Mouse (Mus musculus) left cerebral cortex, postnatal 25 days (tissue): ENCODE results near the gene Gadd45a. TPM values are rescaled to one million over a fixed set of nuclear protein-coding genes. Genes with fewer than 3 reads are reported as not detected.
"Not testable (repeated sequence)": the region's sequence is repeated elsewhere in the genome, so short reads cannot be mapped to it uniquely, and the experiment has no call there.

ENCODE experiments used
- DNase-seq, 2 experiments: peaks; one replicate each; pipeline ENCODE4 v3.0.0; 2022; ENCODE audit warnings: low spot score in 2 of 2, mixed read lengths in 1 of 2
- intact Hi-C: fragments of 180-260 bp; cut with DNase I; formaldehyde crosslinking; loops from one replicate; pipeline ENCODE4 v1.15.1; 2025
- total RNA-seq, 2 experiments: library from RNA; stranded (reverse); gene quantifications; 2 replicates each; pipeline ENCODE4 v1.2.3; 2021

Gene Gadd45a
- total RNA-seq, 2 experiments from 2014 or later = 7.4 to 11.0 TPM

DNA sequence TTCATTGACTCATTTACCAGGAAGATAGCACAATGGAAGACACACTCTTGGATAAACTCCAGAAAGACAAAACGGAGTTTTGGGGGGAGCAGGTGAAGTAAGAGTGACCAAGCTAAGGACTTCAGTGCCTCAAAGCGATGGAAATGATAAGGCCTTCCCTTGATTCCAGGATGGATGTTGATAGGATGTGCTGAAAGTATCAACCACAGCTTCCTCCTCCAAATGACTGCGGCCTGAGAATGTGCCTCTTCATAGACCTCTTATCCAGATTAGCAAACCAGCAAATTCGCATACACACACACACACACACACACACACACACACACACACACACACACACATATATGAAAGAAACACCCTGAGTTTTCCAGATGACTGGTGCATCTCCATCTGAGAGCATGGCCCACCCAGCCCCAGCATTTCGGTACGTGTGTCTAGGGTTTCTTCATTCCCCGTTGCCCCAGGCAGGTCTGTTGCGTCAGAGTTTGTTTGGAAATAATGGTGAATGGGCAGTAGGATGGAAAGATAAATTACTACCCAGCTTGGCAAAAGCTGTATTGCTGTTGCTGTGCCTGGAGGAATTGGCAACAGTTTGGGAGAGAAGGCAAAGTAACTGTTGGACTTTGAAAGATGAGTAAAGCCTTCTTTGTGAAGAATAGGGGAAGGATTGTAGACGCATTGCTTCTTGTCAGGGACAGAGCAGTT lies 9.7 kb downstream of the Gadd45a start:
- intact Hi-C loops = no loop called here
- no peak for DNase-seq

DNA sequence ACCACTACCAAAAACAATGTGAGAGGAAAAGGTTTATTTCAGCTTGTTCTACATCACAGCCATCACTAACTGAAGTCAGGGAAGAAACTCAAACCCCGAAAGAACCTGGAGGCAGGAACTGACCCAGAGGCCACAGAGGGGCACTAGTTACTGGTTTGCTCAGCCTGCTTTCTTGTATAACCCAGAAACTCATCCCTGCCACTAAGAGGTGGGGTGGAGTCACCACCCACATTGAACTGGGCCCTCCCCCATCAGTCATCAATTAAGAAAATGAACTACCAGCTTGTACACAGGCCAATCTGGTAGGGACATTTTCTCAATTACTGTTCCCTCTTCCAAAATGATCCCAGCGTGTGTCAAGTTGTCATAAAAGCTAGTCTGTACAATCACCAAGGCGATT lies 10.6 kb downstream of the Gadd45a start:
- intact Hi-C loops = no loop called here
- no peak for DNase-seq

DNA sequence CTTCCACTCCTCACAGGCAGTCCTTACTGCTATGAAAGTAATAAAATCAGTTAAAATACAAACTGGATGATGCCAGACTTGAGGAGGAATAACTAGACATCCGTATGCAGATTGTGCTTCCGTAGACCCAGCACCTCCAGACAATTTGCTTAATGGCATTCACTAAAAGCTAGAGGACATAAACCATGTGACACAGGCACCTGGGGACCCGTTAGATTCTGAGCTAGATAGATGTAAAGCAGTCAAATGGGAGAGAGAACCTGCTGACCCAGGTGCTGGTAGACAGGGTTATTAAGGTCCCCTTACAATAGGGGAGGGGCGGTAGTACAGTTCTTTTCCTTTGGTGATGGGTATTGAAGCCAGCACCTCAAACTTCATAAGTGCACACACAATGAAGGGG lies 13.5 kb downstream of the Gadd45a start:
- DNase-seq = no peak
- intact Hi-C loops = no loop called here

DNA sequence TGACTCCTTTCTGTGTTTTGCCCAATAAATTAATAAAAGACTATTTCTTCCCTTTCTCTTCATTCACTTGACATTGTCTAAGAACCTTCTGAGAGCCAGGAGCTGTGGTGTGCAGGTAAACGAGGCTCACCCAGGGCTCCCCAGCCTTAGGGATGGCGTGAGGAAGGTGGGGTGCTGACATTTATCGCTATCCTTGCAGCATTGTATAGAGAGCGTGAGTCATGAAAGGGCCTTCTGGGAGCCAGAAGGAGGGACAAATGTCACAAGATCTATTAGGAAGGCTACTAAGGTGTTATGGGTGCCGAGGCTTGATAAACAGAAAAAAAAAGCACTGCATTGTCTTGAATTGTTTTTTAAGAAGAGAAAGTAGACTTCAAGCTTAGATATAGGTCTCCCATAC lies 15.9 kb downstream of the Gadd45a start:
- intact Hi-C loops = no loop called here
- no peak for DNase-seq

DNA sequence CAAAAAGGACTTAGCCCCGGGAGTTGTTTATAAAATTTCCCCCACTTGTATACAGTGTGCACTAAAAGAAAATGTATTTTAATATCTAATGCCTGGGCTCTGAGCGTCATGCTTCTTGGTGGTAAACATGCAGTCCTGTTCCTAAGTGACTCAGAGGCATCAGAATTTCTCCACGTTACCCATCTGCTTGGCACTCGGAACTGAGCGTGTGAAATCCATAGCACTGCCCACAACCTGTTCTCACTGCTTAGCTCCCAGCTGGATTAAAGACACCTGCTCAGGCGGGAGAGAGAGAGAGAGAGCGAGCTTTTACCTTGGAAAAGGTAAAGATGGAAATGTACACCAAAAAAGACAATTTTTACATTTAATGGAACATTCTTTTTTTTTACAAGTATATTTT lies 18.3 kb downstream of the Gadd45a start:
- peak; percentile 24 to 61 for DNase-seq
- intact Hi-C loops = not testable (repeated sequence)

DNA sequence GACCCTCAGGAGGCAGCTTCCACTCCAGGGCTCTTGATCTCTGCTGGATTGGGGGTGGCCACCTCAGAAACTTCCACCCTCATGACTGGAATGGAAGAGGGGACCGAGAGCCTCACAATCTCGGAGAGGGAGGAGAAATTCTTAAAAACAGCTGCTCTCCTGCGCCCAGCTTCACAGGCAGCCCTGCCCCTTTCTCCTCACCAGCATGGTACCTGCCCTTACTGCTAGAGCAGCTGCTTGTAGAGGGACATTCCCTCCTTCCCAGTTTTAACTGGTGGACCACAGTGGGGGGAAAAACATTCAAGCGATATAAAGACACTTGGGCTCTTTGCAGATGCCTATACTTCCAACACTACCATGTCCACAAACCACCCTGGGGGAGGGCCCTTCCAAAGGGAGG lies 18.9 kb downstream of the Gadd45a start:
- intact Hi-C loops = no loop called here
- no peak for DNase-seq

DNA sequence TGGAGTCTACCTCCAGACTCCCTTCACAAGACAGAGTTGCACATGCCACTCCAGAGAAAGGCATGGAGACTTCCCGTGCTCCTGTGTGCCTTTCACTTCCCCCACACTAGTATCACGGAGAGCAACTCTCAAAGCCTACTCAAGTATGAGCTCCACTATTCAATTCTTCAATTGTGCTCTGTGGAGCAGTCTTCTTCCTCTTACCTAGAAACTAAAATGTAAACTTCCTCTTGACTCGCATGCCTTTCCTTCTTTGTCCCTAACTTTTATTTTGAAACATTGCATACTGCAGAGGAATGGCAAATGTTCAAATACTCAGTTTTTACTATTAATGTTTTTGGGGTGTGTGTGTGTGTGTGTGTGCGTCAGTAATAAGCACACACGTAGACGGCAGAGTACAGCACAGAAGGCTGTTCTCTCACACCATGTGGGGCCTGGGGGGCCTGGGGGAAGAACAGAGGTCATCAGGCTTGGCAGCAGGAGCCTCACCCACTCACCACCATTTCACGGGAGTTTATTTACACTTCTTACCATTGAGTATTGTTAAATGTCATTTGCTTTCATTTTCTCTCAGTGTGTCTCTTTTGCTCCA lies 20.6 kb downstream of the Gadd45a start:
- DNase-seq = no peak
- intact Hi-C loops = no loop called here

DNA sequence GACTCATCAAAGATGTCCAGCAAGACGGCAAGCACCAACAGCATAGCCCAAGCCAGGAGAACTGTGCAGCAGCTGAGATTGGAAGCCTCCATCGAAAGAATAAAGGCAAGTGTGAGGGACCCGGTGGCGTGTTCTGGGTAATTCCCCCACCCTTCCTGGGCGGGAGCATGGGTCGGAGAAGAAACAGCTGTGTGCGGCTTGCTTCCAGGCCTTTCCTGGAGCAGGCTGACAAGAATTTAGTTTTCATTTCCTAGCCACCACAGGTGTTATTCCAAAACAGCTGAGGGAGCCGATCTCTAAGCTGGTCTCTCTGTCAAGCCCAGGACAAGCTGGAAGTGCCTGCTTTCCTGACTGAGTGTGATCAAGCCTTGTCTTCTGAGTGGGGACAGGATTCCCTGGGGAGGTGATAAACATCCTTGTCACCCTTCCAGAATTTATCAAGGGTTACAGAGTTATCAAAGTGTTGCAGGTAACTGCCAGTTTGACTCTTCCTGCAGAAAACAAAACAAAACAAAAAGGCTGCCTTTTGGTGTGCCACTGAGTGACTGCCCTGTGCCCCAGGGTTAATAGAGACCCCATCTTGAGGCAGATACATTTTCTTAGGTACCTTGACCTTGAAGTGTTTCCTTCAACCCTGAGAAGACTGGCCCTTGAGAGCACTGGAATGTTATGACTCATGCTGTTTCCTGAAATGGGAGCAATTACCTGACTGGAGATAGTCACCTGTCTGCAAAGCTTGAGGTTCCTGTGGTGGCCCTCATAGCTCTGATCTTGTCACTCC lies 21.3 kb downstream of the Gadd45a start:
- intact Hi-C loops = no loop called here
- DNase-seq = no peak

DNA sequence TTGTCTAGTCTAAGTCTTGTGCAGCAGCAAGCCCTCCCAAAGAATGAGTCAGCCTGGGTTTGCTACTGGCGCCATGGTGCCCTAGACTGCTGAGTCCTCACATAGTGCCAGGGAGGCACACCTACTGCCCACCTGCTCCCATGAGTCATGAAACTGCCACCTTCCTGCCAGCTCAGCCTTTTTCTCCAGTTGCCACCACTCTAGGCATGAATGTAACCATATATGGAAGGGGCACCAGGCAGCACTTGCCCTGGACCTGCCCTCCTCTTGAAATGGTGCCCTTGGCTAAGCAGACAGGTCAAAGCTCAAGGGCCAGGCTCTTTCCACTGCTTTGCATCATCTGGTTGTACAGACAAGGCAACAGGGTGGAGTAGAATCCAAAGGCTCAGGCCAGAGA lies 22.6 kb downstream of the Gadd45a start:
- intact Hi-C loops = no loop called here
- peak in 1 of 2 experiments; percentile 48 for DNase-seq

DNA sequence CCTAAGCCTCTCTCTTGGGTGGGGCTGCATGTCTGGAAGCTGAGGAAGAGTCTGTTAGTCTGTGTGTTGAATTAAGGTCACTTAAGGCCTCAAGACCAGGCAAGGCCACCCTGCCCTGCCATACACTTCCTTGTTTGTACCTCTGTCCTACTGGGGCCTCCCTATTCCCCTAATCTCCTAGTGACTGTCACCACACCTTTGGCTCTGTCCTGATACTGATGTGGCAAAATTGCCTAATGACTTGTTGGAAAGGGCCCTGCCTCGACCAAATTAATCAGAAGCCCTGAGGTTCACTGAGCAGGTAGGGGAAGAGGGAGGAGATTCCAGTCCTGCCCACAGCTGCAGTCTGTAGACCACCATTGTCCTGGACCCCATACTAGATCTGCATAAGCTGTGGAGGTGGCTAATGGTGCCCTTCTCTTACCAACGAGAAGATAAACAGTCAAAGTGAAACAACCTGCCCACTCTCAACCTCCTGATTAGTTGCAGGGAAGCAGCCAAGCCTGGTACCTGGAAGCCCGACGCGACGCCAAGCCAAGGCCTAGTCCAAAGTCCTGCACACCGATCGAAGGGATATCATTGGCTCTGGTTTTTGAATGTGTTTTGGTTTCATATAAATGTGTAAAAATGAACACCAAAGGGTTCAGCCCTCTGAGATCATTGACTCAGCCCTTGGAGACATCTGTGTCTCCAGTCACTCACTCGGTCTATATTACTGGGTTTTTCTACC lies 23.1 kb downstream of the Gadd45a start:
- intact Hi-C loops = no loop called here
- no peak for DNase-seq

DNA sequence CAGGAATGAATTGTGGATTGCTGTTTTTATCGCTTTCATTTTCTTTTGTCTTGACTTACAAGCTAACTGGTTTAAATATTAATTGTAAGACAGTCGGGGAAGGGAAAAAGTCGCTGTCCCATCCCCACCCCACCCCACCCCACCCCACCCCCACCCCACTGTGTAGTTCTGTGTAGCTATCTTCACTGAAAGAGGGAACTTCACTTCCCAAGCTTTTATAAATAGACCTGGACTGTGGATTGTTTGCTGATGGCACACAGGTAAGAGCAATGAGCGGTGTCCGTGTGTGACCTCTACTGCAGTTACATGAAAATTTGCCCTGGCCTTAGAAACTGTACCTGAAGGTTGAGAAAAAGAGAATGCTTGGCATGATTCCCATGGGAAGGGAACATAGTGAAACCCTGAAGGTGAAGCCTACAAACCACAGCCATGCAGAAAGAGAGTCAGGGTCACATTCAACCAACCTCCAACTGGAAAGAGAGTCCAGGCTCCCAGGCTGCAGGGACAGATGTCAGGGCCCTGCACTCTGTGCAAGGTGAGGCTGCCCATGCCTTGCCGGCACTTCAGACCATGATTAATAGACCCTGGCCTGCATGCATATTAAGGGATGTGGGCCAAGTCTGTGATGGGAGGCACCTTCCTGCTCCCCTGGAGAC lies 23.8 kb downstream of the Gadd45a start:
- intact Hi-C loops = no loop called here
- no peak for DNase-seq

DNA sequence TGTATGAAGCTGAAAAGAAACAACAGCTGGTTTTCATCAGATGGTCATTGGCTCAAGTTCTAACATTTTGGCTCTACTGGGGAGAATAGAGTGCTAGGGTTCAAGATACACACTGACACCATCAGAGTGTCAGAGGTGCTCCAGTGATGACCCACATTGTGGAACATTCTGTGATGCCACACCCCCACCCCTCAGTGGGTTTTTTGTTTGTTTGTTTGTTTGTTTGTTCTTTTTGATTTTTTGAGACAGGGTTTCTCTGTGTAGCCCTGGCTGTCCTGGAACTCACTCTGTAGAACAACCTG lies 26.1 kb downstream of the Gadd45a start:
- DNase-seq = no peak
- intact Hi-C loops = no loop called here

DNA sequence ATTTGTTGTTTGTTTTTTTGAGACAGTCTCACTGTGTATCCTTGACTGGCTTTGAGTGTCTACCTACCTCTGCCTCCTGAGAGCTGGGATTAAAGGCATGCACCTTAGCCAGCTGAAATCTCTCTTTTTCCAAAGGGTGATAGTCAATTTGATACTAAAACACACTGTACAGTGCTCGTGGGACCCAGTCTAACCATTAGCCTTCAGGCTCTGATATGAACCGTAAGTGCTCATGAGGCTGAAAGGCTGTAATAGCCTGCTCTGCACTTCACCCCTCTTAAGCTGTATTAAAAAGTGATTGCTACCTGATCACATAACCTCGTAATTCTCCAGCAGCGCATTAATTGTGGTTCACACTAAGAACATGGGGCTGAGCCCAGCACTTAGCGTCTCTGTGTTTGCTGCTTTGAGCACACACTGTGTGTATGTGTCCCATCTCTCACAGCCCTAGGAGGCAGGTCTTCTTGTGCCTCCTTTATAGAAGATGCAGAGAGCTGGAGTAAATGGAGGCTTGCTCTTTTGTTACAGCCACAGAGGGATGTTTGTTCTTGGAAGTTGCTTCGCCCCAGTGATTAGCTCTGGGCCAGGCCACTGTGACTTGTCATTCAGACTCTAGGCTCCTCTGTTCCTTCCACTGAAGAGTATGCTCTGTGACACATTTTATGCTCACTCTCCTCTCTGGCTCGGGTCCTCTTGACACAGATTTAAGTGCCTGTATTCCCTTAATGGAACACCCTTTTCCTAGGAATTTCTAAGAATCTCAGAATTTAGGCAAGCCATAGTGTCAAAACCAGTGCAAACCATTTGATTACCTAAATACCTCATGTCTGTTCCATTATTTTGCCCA lies 26.7 kb downstream of the Gadd45a start:
- intact Hi-C loops = no loop called here
- DNase-seq = no peak

DNA sequence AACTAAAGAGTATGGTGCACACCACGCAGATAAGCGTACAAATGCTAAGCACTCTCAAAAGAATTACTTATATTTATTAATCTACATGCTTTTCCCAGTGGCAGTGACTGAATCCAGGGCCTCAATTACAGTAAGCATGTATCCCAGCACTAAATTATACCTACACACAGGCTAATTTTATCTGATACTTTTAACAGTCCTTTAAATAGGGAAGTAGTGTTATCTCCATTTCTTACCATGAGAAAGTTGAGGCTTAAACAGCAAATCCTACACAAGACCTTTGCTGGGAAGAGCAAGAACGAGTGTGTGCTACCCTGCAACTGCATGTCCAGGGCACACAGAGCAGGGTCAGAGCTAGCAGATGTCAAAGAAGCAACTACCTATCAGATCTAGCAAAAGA lies 27.4 kb downstream of the Gadd45a start:
- intact Hi-C loops = no loop called here
- no peak for DNase-seq

DNA sequence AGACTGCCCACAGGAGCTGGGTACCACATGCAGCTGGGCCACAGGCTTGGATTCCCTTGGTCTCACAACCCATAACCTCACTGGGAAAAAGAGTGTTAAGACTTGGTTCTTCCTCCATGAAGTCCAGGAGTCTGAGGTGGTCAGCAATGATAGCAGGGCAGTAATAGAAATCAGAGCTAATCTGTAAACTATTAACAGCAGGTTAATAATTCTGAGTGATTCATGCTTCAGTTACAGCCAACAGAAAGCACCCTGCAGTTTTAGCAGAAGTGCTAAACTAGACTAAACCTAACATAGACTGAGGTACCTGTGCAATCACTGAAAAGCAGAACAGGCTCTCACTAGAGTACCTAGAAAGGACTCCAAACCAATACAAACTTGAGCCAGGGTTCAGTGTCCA lies 37.5 kb downstream of the Gadd45a start:
- intact Hi-C loops = no loop called here
- DNase-seq = no peak

DNA sequence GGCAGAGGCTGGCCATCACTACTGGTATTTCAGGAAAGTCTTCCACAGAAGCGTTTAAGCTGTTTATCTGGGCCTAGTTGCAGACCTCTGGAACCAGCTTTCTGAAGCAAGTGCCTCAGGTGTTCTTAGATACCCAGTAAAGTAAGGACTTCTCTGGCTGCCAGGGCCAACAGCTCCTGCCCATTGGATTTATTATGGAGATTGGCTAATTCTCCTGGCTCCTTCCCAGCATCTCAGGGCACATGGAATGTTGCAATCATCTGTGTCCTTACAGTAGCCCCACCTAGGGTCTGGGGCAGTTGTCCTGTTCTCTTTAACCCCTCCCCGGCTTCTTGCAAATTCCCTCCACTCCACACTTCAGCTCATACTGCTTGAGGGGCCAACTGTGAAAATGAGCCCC lies 38.6 kb downstream of the Gadd45a start:
- no peak for DNase-seq
- intact Hi-C loops = no loop called here

DNA sequence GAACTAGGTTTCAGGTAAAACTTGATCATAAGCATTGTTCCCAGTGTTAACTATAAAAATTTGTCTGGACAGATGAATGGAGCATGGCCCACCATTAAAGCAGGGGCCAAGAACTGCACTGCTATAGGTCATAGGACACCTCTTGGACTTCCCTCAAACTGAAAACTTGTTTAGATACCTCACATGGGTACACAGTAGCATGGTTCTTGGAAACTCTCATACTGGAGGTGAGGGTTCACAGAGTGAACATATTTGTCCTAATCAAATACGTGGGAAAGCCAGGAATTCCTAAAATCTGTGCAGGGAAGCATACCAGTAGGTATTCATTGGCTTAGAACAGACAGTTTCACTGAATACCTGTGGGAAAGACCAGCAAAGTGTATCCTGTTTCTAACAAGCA lies 41.0 kb downstream of the Gadd45a start:
- intact Hi-C loops = no loop called here
- no peak for DNase-seq

DNA sequence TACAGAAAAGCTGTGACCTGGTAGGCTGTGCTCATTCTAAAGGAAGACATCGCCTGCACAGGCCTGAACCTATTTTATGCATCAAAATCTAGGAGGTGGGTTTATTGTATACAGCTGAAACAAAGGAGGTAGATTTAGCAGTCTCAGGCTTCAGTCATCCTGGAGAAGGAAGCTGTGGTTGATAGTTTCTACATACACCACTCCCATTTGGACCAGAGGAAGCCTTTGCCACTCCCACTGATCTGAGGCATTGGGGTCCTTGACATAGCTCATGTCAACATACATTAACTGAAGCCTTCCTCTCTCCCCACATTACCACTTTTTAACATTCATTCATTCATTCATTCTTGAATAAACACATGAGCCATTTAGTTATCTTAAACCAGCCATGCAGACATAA lies 41.4 kb downstream of the Gadd45a start:
- intact Hi-C loops = no loop called here

DNA sequence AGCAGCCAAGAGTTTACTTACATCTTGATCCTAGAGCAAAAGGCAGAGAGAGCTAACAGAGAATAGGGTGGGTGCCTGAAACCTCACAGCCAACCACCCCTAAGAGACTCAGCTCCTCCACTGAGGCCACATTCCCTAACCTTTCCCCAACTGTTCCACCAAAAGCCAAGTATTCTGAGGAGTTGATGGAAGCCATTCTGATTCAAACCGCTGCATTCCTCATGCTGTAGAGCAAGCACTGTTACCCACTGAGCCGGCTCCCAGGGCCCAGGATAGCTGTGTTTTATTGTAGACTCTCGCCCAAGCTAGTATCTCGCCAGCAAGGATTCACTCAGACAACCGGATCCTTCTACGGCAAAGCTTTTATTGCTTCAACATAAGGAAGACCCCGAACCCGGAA lies 42.3 kb downstream of the Gadd45a start:
- intact Hi-C loops = no loop called here
- DNase-seq = no peak

More for the DNA sequence above, 41.4 kb downstream of the Gadd45a start:
- no peak for DNase-seq
